Mouse (Mus musculus): ENCODE data around the gene Pln.

- no peak for TF ChIP-seq CTCF (IDR thresholded peaks at IDR 0.05; ENCODE audit: low read depth, low read length)
- TF ChIP-seq POLR2A (IDR thresholded peaks at IDR 0.05; ENCODE audit: extremely low read depth, insufficient read depth, low read length): no peak
Observed at GRCm38 (mm10) chr10:53378296-53378695, 40.8 kb downstream of the Pln start.

All from liver, adult 2 months (tissue).